Mouse (Mus musculus) midbrain, embryonic 13.5 days (tissue): ENCODE measurements around the gene Psma7. TPM values are rescaled to one million over a fixed set of nuclear protein-coding genes. Genes with fewer than 3 reads are reported as not detected.

Experiments
- ATAC-seq: fragments of 200-750 bp; cut with Nextera tagmentation; 2 replicates; pipeline ENCODE4 v1.8.0; 2017; ENCODE audit warnings: mild to moderate bottlenecking, moderate TSS enrichment, moderate library complexity
- H3K27ac ChIP-seq: fragments of 300-500 bp; sonication (generic); 2 replicates; pipeline ENCODE4 v1.5.1; 2015; ENCODE audit warnings: inconsistent platforms, mild to moderate bottlenecking, moderate library complexity
- H3K27me3 ChIP-seq: fragments of 300-500 bp; sonication (generic); 2 replicates; pipeline ENCODE4 v1.6.1; 2015; ENCODE audit warnings: mild to moderate bottlenecking, inconsistent platforms
- H3K36me3 ChIP-seq: fragments of 300-500 bp; sonication (generic); 2 replicates; pipeline ENCODE4 v1.6.1; 2015; ENCODE audit warnings: mild to moderate bottlenecking, inconsistent platforms
- H3K4me1 ChIP-seq: fragments of 300-500 bp; sonication (generic); replicated peaks from 2 replicates; pipeline ENCODE4 v1.6.1; 2015; ENCODE audit warnings: inconsistent platforms
- H3K4me2 ChIP-seq: fragments of 300-500 bp; sonication (generic); replicated peaks from 2 replicates; pipeline ENCODE4 v1.6.1; 2015; ENCODE audit warnings: moderate library complexity, mild to moderate bottlenecking, inconsistent platforms
- H3K4me3 ChIP-seq: fragments of 300-500 bp; sonication (generic); replicated peaks from 2 replicates; pipeline ENCODE4 v1.5.1; 2015; ENCODE audit warnings: mild to moderate bottlenecking, inconsistent platforms
- H3K9ac ChIP-seq: fragments of 300-500 bp; sonication (generic); replicated peaks from 2 replicates; pipeline ENCODE4 v1.6.1; 2015; ENCODE audit warnings: mild to moderate bottlenecking, inconsistent platforms
- H3K9me3 ChIP-seq: fragments of 300-500 bp; sonication (generic); 2 replicates; pipeline ENCODE4 v1.6.1; 2016; ENCODE audit warnings: mild to moderate bottlenecking, inconsistent platforms
- WGBS: fragments of 180-500 bp; shearing (Covaris S2); methylation state at CpG from one replicate; pipeline ENCODE4 v1.1.7; 2015; 5-methylcytosine and 5-hydroxymethylcytosine counted together
- polyA plus RNA-seq: library from polyadenylated mRNA; unstranded; fragments of >200 nt; fragmentation: Nextera tagmentation; extraction: Ambion mirVana; gene quantifications from 2 replicates; pipeline ENCODE4 v1.2.1, GENCODE M21; 2015

Gene Psma7
- polyA plus RNA-seq, 1 experiment from 2014 or later: 676 TPM

DNA sequence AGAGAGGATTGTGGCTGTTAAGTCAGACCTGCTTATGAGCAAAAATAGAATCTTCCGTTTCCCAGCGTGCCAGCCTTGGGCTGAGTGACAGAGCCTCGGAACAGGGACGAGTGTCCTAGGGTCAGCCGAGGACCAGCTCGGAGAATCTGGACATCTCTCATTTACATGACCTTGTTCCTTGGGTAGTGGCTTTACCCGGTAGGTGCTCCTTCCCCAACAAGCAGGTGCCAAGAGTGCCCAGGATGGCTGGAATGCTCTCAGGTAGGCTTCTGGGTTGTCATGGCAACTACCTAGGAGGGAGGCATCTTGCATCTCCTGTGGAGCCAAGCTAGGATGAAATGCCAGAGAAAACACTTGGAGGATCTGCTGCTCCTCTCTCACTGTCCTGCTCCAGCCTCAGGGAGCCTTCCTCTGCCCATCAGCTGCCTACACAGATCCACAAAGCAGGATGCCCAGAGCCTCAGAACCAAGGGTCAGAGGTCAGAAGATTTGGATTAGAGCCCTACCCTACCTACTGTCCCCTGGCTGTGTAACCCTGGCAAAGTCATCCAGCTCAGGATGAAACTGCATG is 22.1 kb downstream of the Psma7 start:
- 77% methylated on average over 7 of the region's 7 CpGs for WGBS

GRCm38 (mm10) chr2:180018573-180018972 is 23.7 kb downstream of the Psma7 start:
- no peak overlapping the region for H3K9ac ChIP-seq
- no peak for ATAC-seq
- H3K9me3 ChIP-seq: no peaks in the 10 kb centered on the region
- H3K36me3 ChIP-seq: no peaks in the 10 kb centered on the region
- no peak overlapping the region for H3K4me3 ChIP-seq
- no peak overlapping the region for H3K4me2 ChIP-seq
- no peak overlapping the region for H3K27ac ChIP-seq
- H3K27me3 ChIP-seq: peaks cover 25% of the 10 kb centered on the region
- H3K4me1 ChIP-seq: no peaks in the 10 kb centered on the region
- 87% methylated on average over 9 of the region's 9 CpGs for WGBS

More for the DNA sequence above, 22.1 kb downstream of the Psma7 start:
- Histone ChIP-seq H3K4me1 (peaks cover 6% of the 10 kb centered on the region; the same call in 1 of the 2 replicates), H3K27me3 (peaks cover 27% of the 10 kb centered on the region), H3K4me2 (no peak overlapping the region), H3K9ac (no peak overlapping the region), H3K27ac (no peak overlapping the region), H3K36me3 (no peaks in the 10 kb centered on the region), H3K4me3 (no peak overlapping the region), H3K9me3 (no peaks in the 10 kb centered on the region)
- ATAC-seq: no peak

GRCm38 (mm10) chr2:180017632-180018031 is 24.6 kb downstream of the Psma7 start:
- 65% methylated on average over 4 of the region's 4 CpGs for WGBS
- no peak for ATAC-seq
- H3K4me2 ChIP-seq: no peak overlapping the region
- H3K4me1 ChIP-seq: no peaks in the 10 kb centered on the region
- H3K9me3 ChIP-seq: no peaks in the 10 kb centered on the region
- peaks cover 16% of the 10 kb centered on the region for H3K27me3 ChIP-seq
- no peaks in the 10 kb centered on the region for H3K36me3 ChIP-seq
- H3K9ac ChIP-seq: no peak overlapping the region
- H3K4me3 ChIP-seq: no peak overlapping the region
- H3K27ac ChIP-seq: no peak overlapping the region

- no peaks in the 10 kb centered on the region for H3K9me3 ChIP-seq
- H3K4me3 ChIP-seq: no peak overlapping the region
- no peak overlapping the region for H3K27ac ChIP-seq
- no peak overlapping the region for H3K4me2 ChIP-seq
- no peaks in the 10 kb centered on the region for H3K36me3 ChIP-seq
- 93% methylated on average over 7 of the region's 7 CpGs for WGBS
- H3K4me1 ChIP-seq: no peaks in the 10 kb centered on the region
- no peak for ATAC-seq
- no peaks in the 10 kb centered on the region for H3K27me3 ChIP-seq
- no peak overlapping the region for H3K9ac ChIP-seq
These were observed 28.5 kb downstream of the Psma7 start for GRCm38 (mm10) chr2:180013686-180014085.

GRCm38 (mm10) chr2:180011370-180011769 is 30.9 kb downstream of the Psma7 start:
- Histone ChIP-seq H3K27ac (no peak overlapping the region), H3K4me3 (no peak overlapping the region), H3K9ac (no peak overlapping the region), H3K36me3 (no peaks in the 10 kb centered on the region), H3K9me3 (no peaks in the 10 kb centered on the region), H3K27me3 (no peaks in the 10 kb centered on the region), H3K4me2 (no peak overlapping the region), H3K4me1 (no peaks in the 10 kb centered on the region)
- WGBS: 83% methylated on average over 6 of the region's 6 CpGs
- no peak for ATAC-seq

GRCm38 (mm10) chr2:180010686-180011085 is 31.5 kb downstream of the Psma7 start:
- Histone ChIP-seq H3K9ac (no peak overlapping the region), H3K4me3 (no peak overlapping the region), H3K9me3 (no peaks in the 10 kb centered on the region), H3K27me3 (no peaks in the 10 kb centered on the region), H3K36me3 (no peaks in the 10 kb centered on the region), H3K4me1 (no peaks in the 10 kb centered on the region), H3K27ac (no peak overlapping the region), H3K4me2 (no peak overlapping the region)
- 91% methylated on average over 7 of the region's 7 CpGs for WGBS
- ATAC-seq: no peak

GRCm38 (mm10) chr2:180006352-180007017 is 35.7 kb downstream of the Psma7 start:
- Histone ChIP-seq H3K9me3 (no peaks in the 10 kb centered on the region), H3K9ac (no peak overlapping the region), H3K4me1 (no peaks in the 10 kb centered on the region), H3K27ac (no peak overlapping the region), H3K27me3 (no peaks in the 10 kb centered on the region), H3K4me2 (no peak overlapping the region), H3K4me3 (no peak overlapping the region), H3K36me3 (no peaks in the 10 kb centered on the region)
- WGBS: 46% methylated on average over 9 of the region's 9 CpGs
- no peak for ATAC-seq

GRCm38 (mm10) chr2:180005656-180006351 is 36.4 kb downstream of the Psma7 start:
- H3K9me3 ChIP-seq: no peaks in the 10 kb centered on the region
- H3K4me2 ChIP-seq: no peak overlapping the region
- no peak overlapping the region for H3K4me3 ChIP-seq
- 66% methylated on average over 5 of the region's 5 CpGs for WGBS
- H3K9ac ChIP-seq: no peak overlapping the region
- ATAC-seq: no peak
- no peaks in the 10 kb centered on the region for H3K4me1 ChIP-seq
- no peaks in the 10 kb centered on the region for H3K27me3 ChIP-seq
- H3K36me3 ChIP-seq: no peaks in the 10 kb centered on the region
- no peak overlapping the region for H3K27ac ChIP-seq

GRCm38 (mm10) chr2:180001635-180002034 is 40.6 kb downstream of the Psma7 start:
- H3K36me3 ChIP-seq: no peaks in the 10 kb centered on the region
- 94% methylated on average over 9 of the region's 9 CpGs for WGBS
- no peak for ATAC-seq
- H3K9ac ChIP-seq: no peak overlapping the region
- no peak overlapping the region for H3K4me2 ChIP-seq
- H3K4me1 ChIP-seq: no peaks in the 10 kb centered on the region
- H3K27ac ChIP-seq: no peak overlapping the region
- H3K9me3 ChIP-seq: no peaks in the 10 kb centered on the region
- H3K4me3 ChIP-seq: no peak overlapping the region
- H3K27me3 ChIP-seq: no peaks in the 10 kb centered on the region

DNA sequence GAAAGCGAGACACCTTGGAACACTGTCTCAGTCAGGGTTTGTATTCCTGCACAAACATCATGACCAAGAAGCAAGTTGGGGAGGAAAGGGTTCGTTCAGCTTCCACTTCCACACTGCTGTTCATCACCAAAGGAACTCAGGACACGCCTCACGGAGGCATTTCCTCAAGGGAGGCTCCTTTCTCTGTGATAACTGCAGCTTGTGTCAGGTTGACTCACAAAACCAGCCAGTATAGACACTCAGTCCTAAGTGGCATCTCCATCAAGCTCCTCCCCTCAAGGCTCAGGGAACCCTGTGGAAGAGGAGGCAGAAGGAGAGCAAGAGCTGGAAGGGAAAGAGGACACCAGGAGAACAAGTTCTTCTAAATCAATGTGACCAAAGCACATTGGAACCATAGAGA is 43.8 kb downstream of the Psma7 start:
- Histone ChIP-seq H3K9ac (no peak overlapping the region), H3K27me3 (no peaks in the 10 kb centered on the region), H3K36me3 (no peaks in the 10 kb centered on the region), H3K9me3 (no peaks in the 10 kb centered on the region), H3K4me1 (no peaks in the 10 kb centered on the region), H3K27ac (no peak overlapping the region), H3K4me2 (no peak overlapping the region), H3K4me3 (no peak overlapping the region)
- WGBS: 83% methylated on average over 4 of the region's 4 CpGs
- ATAC-seq: no peak

GRCm38 (mm10) chr2:179993071-179993470 is 49.2 kb downstream of the Psma7 start:
- H3K4me1 ChIP-seq: no peaks in the 10 kb centered on the region
- H3K36me3 ChIP-seq: no peaks in the 10 kb centered on the region
- no peak for ATAC-seq
- H3K9me3 ChIP-seq: no peaks in the 10 kb centered on the region
- H3K4me2 ChIP-seq: no peak overlapping the region
- no peak overlapping the region for H3K27ac ChIP-seq
- no peak overlapping the region for H3K9ac ChIP-seq
- H3K4me3 ChIP-seq: no peak overlapping the region
- H3K27me3 ChIP-seq: no peaks in the 10 kb centered on the region
- WGBS: 87% methylated on average over 5 of the region's 5 CpGs

DNA sequence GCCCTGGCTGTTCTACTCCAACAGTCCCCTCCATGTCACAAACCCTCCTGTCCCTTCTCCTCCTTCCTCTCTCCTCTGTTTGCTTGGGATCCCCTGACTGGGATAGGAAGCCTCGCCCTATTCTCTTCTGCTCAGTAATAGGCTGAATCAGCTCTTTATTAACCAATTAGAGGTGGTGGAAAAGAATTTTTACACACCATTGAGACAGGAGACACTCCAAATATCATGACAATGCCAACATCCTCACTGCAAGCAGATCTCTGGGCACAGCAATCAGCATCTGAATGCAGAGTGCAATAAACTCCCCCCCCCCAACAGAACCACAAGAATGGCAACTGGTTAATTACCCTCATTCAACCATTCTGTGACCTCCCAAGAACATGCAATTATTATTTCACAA is 53.1 kb downstream of the Psma7 start:
- 50% methylated on average over 1 of the region's 1 CpGs for WGBS
- no peak overlapping the region for H3K4me2 ChIP-seq
- H3K4me3 ChIP-seq: no peak overlapping the region
- H3K36me3 ChIP-seq: no peaks in the 10 kb centered on the region
- no peak overlapping the region for H3K27ac ChIP-seq
- no peaks in the 10 kb centered on the region for H3K9me3 ChIP-seq
- H3K27me3 ChIP-seq: no peaks in the 10 kb centered on the region
- no peak overlapping the region for H3K9ac ChIP-seq
- no peaks in the 10 kb centered on the region for H3K4me1 ChIP-seq
- ATAC-seq: no peak
